Mouse (Mus musculus) forebrain, embryonic 10.5 days (tissue): ENCODE data around the gene Cenpn. TPM values are rescaled to one million over a fixed set of nuclear protein-coding genes. Genes with fewer than 3 reads are reported as not detected.

Source experiments
- DNase-seq: peaks from one replicate; pipeline ENCODE4 v3.0.0-alpha.2; 2017; ENCODE audit warnings: low spot score; ENCODE audit errors: extremely low spot score
- H3K27ac ChIP-seq: fragments of 300-500 bp; sonication (generic); 2 replicates; pipeline ENCODE4 v1.5.1; 2016; ENCODE audit warnings: mild to moderate bottlenecking
- H3K27me3 ChIP-seq: fragments of 300-500 bp; sonication (generic); 2 replicates; pipeline ENCODE4 v1.6.1; 2016; ENCODE audit warnings: mild to moderate bottlenecking; ENCODE audit not compliant: poor library complexity, severe bottlenecking
- H3K36me3 ChIP-seq: fragments of 300-500 bp; sonication (generic); replicated peaks from 2 replicates; pipeline ENCODE4 v1.6.1; 2016; ENCODE audit warnings: mild to moderate bottlenecking, moderate library complexity
- H3K4me1 ChIP-seq: fragments of 300-500 bp; sonication (generic); 2 replicates; pipeline ENCODE4 v1.6.1; 2016
- H3K4me3 ChIP-seq: fragments of 300-500 bp; sonication (generic); 2 replicates; pipeline ENCODE4 v1.5.1; 2016; ENCODE audit warnings: mild to moderate bottlenecking, moderate library complexity
- H3K9me3 ChIP-seq: fragments of 300-500 bp; sonication (generic); 2 replicates; pipeline ENCODE4 v1.6.1; 2016; ENCODE audit warnings: mild to moderate bottlenecking, moderate library complexity
- WGBS: fragments of 180-500 bp; shearing (Covaris S2); methylation state at CpG from one replicate; pipeline ENCODE4 v1.1.7; 2016; 5-methylcytosine and 5-hydroxymethylcytosine counted together
- polyA plus RNA-seq: library from polyadenylated mRNA; unstranded; fragments of >200 nt; fragmentation: Nextera tagmentation; extraction: Ambion mirVana; gene quantifications from 2 replicates; pipeline ENCODE4 v1.2.1, GENCODE M21; 2016

The Cenpn gene
- polyA plus RNA-seq, 1 experiment from 2014 or later: 69.5 TPM

GRCm38 (mm10) chr8:116904736-116905135 is 16.8 kb upstream of the Cenpn start:
- 96% methylated on average over 4 of the region's 4 CpGs for WGBS
- H3K27ac ChIP-seq: no peak overlapping the region
- no peaks in the 10 kb centered on the region for H3K27me3 ChIP-seq
- H3K9me3 ChIP-seq: peaks cover 10% of the 10 kb centered on the region; the same call in 1 of the 2 replicates
- peaks cover 54% of the 10 kb centered on the region for H3K36me3 ChIP-seq
- H3K4me1 ChIP-seq: no peaks in the 10 kb centered on the region
- DNase-seq: no peak
- no peak overlapping the region for H3K4me3 ChIP-seq

- H3K27ac ChIP-seq: no peak overlapping the region
- peaks cover 10% of the 10 kb centered on the region; the same call in 1 of the 2 replicates for H3K9me3 ChIP-seq
- H3K36me3 ChIP-seq: peaks cover 59% of the 10 kb centered on the region
- 85% methylated on average over 4 of the region's 4 CpGs for WGBS
- no peaks in the 10 kb centered on the region for H3K4me1 ChIP-seq
- no peak for DNase-seq
- H3K27me3 ChIP-seq: no peaks in the 10 kb centered on the region
- no peak overlapping the region for H3K4me3 ChIP-seq
These were observed 16.3 kb upstream of the Cenpn start for GRCm38 (mm10) chr8:116905252-116905651.

GRCm38 (mm10) chr8:116905836-116906235 is 15.7 kb upstream of the Cenpn start:
- Histone ChIP-seq H3K27me3 (no peaks in the 10 kb centered on the region), H3K9me3 (peaks cover 10% of the 10 kb centered on the region; the same call in 1 of the 2 replicates), H3K4me3 (no peak overlapping the region), H3K36me3 (peaks cover 65% of the 10 kb centered on the region), H3K27ac (no peak overlapping the region), H3K4me1 (no peaks in the 10 kb centered on the region)
- DNase-seq: no peak
- WGBS: 89% methylated on average over 4 of the region's 4 CpGs

GRCm38 (mm10) chr8:116921005-116921336 is 559 bp upstream of the Cenpn start:
- Histone ChIP-seq H3K27ac (peak overlapping the region; percentile 95), H3K27me3 (no peaks in the 10 kb centered on the region), H3K9me3 (no peaks in the 10 kb centered on the region), H3K36me3 (peaks cover 35% of the 10 kb centered on the region), H3K4me3 (peak overlapping the region; percentile 64), H3K4me1 (peaks cover 23% of the 10 kb centered on the region)
- WGBS: under 1% methylated on average over 22 of the region's 22 CpGs
- no peak for DNase-seq

- H3K4me1 ChIP-seq: peaks cover 23% of the 10 kb centered on the region
- DNase-seq: no peak
- 35% methylated on average over 17 of the region's 17 CpGs for WGBS
- peak overlapping the region; percentile 95 for H3K27ac ChIP-seq
- H3K9me3 ChIP-seq: no peaks in the 10 kb centered on the region
- no peaks in the 10 kb centered on the region for H3K27me3 ChIP-seq
- H3K36me3 ChIP-seq: peaks cover 37% of the 10 kb centered on the region
- H3K4me3 ChIP-seq: peak overlapping the region; percentile 64
These were observed 679 bp downstream of the Cenpn start for GRCm38 (mm10) chr8:116922060-116922757.

- Histone ChIP-seq H3K27ac (no peak overlapping the region), H3K4me3 (no peak overlapping the region), H3K9me3 (no peaks in the 10 kb centered on the region), H3K4me1 (peaks cover 23% of the 10 kb centered on the region), H3K36me3 (peaks cover 50% of the 10 kb centered on the region), H3K27me3 (no peaks in the 10 kb centered on the region)
- DNase-seq: no peak
- 95% methylated on average over 8 of the region's 8 CpGs for WGBS
These were observed 2.0 kb downstream of the Cenpn start for GRCm38 (mm10) chr8:116923526-116923925.

- peaks cover 93% of the 10 kb centered on the region for H3K36me3 ChIP-seq
- no peaks in the 10 kb centered on the region for H3K27me3 ChIP-seq
- WGBS: 83% methylated on average over 9 of the region's 9 CpGs
- no peaks in the 10 kb centered on the region for H3K9me3 ChIP-seq
- H3K4me1 ChIP-seq: peaks cover under 1% of the 10 kb centered on the region; the same call in 1 of the 2 replicates
- H3K27ac ChIP-seq: no peak overlapping the region
- peak; percentile 38 for DNase-seq
- no peak overlapping the region for H3K4me3 ChIP-seq
These were observed 6.3 kb downstream of the Cenpn start for GRCm38 (mm10) chr8:116927880-116928279.

GRCm38 (mm10) chr8:116928588-116928987 is 7.1 kb downstream of the Cenpn start:
- no peak overlapping the region for H3K27ac ChIP-seq
- WGBS: 92% methylated on average over 5 of the region's 5 CpGs
- H3K27me3 ChIP-seq: no peaks in the 10 kb centered on the region
- H3K4me1 ChIP-seq: no peaks in the 10 kb centered on the region
- no peaks in the 10 kb centered on the region for H3K9me3 ChIP-seq
- peaks cover 98% of the 10 kb centered on the region for H3K36me3 ChIP-seq
- no peak overlapping the region for H3K4me3 ChIP-seq
- no peak for DNase-seq

GRCm38 (mm10) chr8:116934976-116935375 is 13.4 kb downstream of the Cenpn start:
- 97% methylated on average over 4 of the region's 4 CpGs for WGBS
- Histone ChIP-seq H3K4me3 (no peak overlapping the region), H3K27me3 (no peaks in the 10 kb centered on the region), H3K4me1 (0 out of 2 replicates have a peak, but pooled peaks cover 4% of the 10 kb centered on the region), H3K9me3 (no peaks in the 10 kb centered on the region), H3K27ac (no peak overlapping the region), H3K36me3 (peaks cover 94% of the 10 kb centered on the region)
- no peak for DNase-seq

- Histone ChIP-seq H3K27me3 (no peaks in the 10 kb centered on the region), H3K4me3 (no peak overlapping the region), H3K4me1 (0 out of 2 replicates have a peak, but pooled peaks cover 4% of the 10 kb centered on the region), H3K9me3 (no peaks in the 10 kb centered on the region), H3K36me3 (peaks cover 96% of the 10 kb centered on the region), H3K27ac (no peak overlapping the region)
- DNase-seq: no peak
- WGBS: 68% methylated on average over 6 of the region's 6 CpGs
These were observed 14.0 kb downstream of the Cenpn start for GRCm38 (mm10) chr8:116935506-116935905.

GRCm38 (mm10) chr8:116942284-116943058 is 20.9 kb downstream of the Cenpn start:
- Histone ChIP-seq H3K27ac (no peak overlapping the region), H3K4me1 (peaks cover 32% of the 10 kb centered on the region), H3K4me3 (peak overlapping the region; percentile 95; the same call in 1 of the 2 replicates), H3K27me3 (no peaks in the 10 kb centered on the region), H3K36me3 (peaks cover 44% of the 10 kb centered on the region), H3K9me3 (no peaks in the 10 kb centered on the region)
- 86% methylated on average over 12 of the region's 12 CpGs for WGBS
- DNase-seq: no peak

- DNase-seq: peak; percentile 80
- H3K9me3 ChIP-seq: no peaks in the 10 kb centered on the region
- WGBS: 0% methylated on average over 33 of the region's 46 CpGs
- peak within 1 kb of the TSS; percentile 88 for H3K27ac ChIP-seq
- peaks cover 32% of the 10 kb centered on the region for H3K4me1 ChIP-seq
- H3K27me3 ChIP-seq: no peaks in the 10 kb centered on the region
- peaks cover 38% of the 10 kb centered on the region for H3K36me3 ChIP-seq
- H3K4me3 ChIP-seq: peak within 1 kb of the TSS; percentile 95
These were observed 21.6 kb downstream of the Cenpn start, which contains the start of gene Atmin for GRCm38 (mm10) chr8:116943161-116943554. Gene Atmin, plus strand, starts transcription at chr8:116943393.
